Mouse (Mus musculus): Measurements from ENCODE around the gene Agpat1. TPM values are rescaled to one million over a fixed set of nuclear protein-coding genes. Genes with fewer than 3 reads are reported as not detected.

Gene Agpat1
- total RNA-seq, 2 experiments from 2014 or later: 73.4 to 77.7 TPM

GRCm38 (mm10) chr17:34604511-34605237 is 612 bp downstream of the Agpat1 start:
- peak in 1 of 2 experiments; percentile 33 for DNase-seq (ENCODE audit: low spot score in 2 of 2)

- peak; percentile 88 to 94 for DNase-seq (ENCODE audit: low spot score in 2 of 2)
Observed at GRCm38 (mm10) chr17:34605609-34606008, 1.5 kb downstream of the Agpat1 start.

GRCm38 (mm10) chr17:34606186-34607039 is 2.4 kb downstream of the Agpat1 start:
- DNase-seq (ENCODE audit: low spot score in 2 of 2): no peak

DNA sequence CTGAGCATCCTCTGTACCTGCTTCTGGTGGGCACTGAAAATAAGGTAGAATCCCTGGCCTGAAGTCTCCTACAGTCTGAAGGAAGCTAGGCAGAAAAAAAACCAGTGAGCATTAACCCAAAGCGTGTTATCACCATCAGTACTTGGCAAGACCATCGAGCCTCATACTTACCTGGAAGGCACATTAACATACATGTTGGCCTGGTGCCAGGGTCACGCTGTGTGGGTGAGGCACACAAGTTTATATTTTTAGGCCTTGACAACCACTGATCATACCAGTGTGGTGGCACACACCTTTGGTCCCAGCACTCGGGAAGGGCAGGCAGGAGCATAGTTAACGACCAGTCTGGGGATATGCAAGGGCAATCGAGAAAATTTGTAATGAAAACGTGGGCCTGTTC is 3.9 kb downstream of the Agpat1 start:
- no peak for DNase-seq (ENCODE audit: low spot score in 2 of 2)

DNA sequence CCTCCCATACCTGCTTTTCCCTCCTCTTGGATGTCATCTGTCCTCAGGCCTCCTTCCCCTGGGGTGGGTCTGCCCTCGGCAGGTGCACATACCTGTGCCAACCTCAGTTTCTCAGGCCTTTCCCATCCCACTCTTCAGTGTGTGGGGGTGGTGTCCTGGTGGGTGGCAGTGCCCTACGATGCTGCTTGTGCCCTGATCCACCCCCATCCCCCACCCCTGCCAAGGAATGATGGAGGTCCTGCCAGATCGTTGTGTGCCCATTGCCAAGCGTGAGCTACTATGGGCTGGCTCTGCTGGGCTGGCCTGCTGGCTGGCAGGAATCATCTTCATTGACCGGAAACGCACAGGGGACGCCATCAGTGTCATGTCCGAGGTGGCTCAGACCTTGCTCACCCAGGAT is 7.0 kb downstream of the Agpat1 start:
- no peak for DNase-seq (ENCODE audit: low spot score in 2 of 2)

GRCm38 (mm10) chr17:34613054-34613645 is 9.1 kb downstream of the Agpat1 start:
- no peak for DNase-seq (ENCODE audit: low spot score in 2 of 2)

DNA sequence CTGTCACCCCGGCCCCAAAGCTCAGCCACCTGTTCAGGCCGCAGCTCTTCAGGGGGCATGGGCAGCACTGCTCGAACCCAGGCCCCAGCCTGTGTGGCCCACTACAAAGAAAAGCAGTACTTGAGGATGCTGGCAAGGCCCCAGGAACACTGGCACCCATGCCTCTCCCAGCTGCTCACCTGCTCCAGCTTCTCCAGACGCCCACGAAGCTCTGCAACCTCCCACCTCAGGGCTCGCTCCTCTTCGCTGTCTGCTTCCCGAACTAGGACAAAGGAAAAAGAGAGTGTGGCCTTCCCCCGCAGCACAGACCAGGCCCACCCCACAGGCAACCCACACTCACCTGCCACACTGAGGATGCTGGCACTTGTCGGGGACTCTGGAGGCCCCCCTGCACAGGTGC is 9.8 kb downstream of the Agpat1 start:
- DNase-seq (ENCODE audit: low spot score in 2 of 2): no peak

DNA sequence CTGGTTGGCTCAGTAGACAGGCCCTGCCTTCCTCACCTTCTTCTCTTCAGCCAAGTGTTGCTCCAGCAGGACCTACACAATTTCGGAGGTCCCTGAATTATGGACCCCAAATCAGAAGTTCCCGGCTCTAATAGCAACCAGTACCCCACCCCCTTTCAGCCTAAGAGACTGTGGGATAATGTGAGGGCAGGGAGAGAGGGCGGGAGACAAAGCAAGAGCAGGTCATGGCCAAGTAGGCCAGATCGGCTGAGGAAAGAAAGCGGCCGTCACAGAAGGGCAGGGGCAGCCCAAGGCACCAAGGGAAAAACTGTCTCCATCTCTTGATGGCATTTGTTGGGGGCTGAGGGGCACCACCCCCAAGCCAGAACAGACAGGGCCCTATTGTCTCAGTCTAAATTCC is 11.8 kb downstream of the Agpat1 start, which contains the start of gene Egfl8:
TSS of gene Egfl8 (minus strand) at position 101 of the 400 bp plus-strand sequence.
- DNase-seq (ENCODE audit: low spot score in 2 of 2): no peak

- peak in 1 of 2 experiments; percentile 52 for DNase-seq (ENCODE audit: low spot score in 2 of 2)
Observed at GRCm38 (mm10) chr17:34618999-34619398, 14.9 kb downstream of the Agpat1 start.

GRCm38 (mm10) chr17:34621006-34621405 is 16.9 kb downstream of the Agpat1 start:
- no peak for DNase-seq (ENCODE audit: low spot score in 2 of 2)

DNA sequence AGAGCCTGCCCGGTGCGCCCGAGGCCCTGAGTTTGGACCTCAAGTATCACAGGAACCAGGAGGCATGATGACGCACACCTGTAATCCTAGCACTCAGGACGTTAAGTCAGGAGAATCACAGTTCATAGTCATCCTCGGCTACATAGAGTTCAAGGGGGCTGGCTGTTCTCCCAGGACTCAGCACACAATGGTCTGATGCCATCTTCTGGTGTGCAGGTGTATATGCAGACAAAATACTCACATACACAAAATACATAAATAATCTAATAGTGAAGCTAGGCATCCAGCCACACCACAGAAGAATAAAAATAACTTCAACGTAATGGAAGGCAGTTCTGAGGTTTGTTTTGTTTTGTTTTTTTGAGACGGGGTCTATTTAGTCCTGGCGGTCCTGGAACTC is 19.1 kb downstream of the Agpat1 start:
- no peak for DNase-seq (ENCODE audit: low spot score in 2 of 2)

- DNase-seq (ENCODE audit: low spot score in 2 of 2): no peak
Observed at GRCm38 (mm10) chr17:34624981-34625380, 20.9 kb downstream of the Agpat1 start.

- no peak for DNase-seq (ENCODE audit: low spot score in 2 of 2)
Observed at GRCm38 (mm10) chr17:34626062-34626772, 22.2 kb downstream of the Agpat1 start.

- DNase-seq (ENCODE audit: low spot score in 2 of 2): no peak
Observed at GRCm38 (mm10) chr17:34626773-34627092, 22.7 kb downstream of the Agpat1 start.

DNA sequence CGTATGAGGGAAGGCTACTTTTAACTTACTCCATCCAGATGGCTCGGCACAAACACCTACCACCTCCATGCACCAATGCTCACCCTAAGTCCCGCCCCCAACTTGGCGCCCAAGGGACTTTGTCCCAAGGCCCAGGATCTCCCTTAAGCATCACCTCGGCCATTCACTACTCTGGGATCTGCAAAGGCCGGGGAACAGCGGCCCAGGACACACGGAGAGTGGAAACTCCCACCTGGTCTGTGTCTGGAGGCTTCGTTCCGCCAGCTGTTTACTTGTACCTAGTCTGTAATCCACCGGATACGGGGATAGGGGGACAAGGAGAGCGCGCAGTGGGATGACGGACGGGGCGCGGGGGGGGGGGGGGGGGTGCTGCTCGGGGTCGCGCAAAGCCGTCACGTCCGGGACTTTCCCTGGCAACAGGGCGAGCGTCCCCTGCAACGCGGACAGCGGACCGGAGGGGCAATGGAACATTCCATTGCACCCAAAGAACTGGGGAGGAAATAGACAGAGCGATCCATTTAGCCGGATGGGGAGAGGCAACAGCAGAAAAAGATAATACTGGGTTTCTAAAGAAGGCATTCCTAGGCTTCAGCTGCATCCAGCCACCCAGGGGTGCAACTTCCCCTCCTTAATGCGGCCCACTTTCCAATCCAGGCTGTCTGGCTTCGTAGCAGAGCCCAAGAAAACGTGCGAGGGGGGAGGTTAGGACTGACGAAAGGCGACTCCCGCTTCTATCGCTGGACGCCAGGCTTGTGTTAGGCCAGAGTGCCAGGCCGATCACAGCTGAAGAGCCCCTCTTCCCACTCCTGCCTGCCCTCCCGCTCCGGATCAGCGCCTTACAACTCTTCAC is 23.3 kb downstream of the Agpat1 start:
- peak; percentile 61 to 65 for DNase-seq (ENCODE audit: low spot score in 2 of 2)

DNA sequence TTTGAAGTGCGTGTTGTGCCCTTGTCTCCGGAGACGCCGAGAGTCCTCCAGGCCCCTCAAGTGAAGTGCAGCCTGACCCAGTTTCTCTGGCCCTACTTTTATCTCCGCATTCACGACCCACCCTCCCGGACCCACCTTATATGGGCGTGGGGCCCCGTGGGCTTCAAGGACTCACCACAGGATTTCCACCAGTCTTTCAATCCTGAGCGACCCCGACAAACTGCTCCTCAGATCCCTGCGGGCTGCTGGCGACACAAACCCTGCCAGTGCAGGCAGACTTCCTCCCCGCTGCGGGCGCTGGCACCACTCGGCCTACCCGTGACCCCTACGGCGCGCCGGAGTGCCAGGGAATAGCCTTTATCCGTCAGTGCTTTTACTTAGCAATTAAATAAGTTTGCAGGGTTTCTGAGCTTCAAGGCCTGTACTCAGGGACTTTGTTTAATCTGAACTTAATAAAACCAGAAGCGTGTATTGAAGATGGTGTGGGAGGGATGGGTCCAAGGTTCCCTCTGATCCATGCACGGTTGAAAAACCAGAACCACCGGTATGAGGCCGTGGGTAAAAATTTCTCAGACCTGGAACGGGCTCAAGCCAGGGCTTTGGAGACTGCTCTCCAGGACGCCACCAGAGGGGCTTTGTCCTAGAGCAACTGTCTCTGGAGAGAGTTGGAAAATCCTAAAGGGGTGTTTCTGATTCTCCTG is 24.0 kb downstream of the Agpat1 start, which contains the start of gene Ppt2:
TSS of gene Ppt2 (minus strand) at position 568 of the 701 bp plus-strand sequence.
- peak in 1 of 2 experiments; percentile 41 for DNase-seq (ENCODE audit: low spot score in 2 of 2)

- no peak for DNase-seq (ENCODE audit: low spot score in 2 of 2)
Observed at GRCm38 (mm10) chr17:34628644-34628967, 24.5 kb downstream of the Agpat1 start.

- no peak for DNase-seq (ENCODE audit: low spot score in 2 of 2)
Observed at GRCm38 (mm10) chr17:34629221-34629751, 25.2 kb downstream of the Agpat1 start, which contains the start of gene Prrt1. Prrt1 (plus strand) TSS chr17:34629533.

GRCm38 (mm10) chr17:34629796-34630603 is 25.9 kb downstream of the Agpat1 start:
- DNase-seq (ENCODE audit: low spot score in 2 of 2): no peak

Data from adrenal gland, postnatal 4 days (tissue).